Mouse (Mus musculus) kidney, adult 2 months (tissue): ENCODE results near the gene Sertad4.

Experiments used
- CTCF ChIP-seq: fragments of 200-500 bp; conservative IDR thresholded peaks from 2 replicates; pipeline ENCODE4 v1.5.1; 2011; ENCODE audit warnings: low read depth, mild to moderate bottlenecking, control low read depth, low read length, moderate library complexity, mixed read lengths; ENCODE audit not compliant: insufficient read depth, insufficient read length
- POLR2A ChIP-seq: fragments of 200-500 bp; IDR thresholded peaks from one replicate; pipeline ENCODE4 v1.6.1; 2011; ENCODE audit warnings: low read depth, low read length, control low read depth

DNA sequence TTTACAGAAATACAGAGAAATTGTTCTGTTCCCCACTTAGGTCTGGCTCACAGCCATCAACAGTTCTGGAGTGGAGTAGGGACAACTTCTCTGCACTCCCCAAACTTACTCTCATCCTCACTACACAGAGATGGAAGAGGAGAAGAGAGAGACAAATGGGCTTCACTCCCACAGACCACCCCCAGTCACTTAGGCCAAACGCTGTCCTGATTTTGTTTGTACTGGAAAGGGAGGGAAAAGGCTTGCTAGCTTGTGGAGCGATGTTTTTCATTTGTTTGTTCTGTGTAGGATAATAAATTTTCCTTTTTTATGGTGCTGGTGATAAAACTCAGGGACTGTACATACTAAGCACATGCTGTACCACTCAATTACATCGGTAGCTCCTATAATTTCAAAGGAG lies 45.4 kb upstream of the Sertad4 start:
- TF ChIP-seq POLR2A (no peak), CTCF (no peak)
